In the genomic region with DNA sequence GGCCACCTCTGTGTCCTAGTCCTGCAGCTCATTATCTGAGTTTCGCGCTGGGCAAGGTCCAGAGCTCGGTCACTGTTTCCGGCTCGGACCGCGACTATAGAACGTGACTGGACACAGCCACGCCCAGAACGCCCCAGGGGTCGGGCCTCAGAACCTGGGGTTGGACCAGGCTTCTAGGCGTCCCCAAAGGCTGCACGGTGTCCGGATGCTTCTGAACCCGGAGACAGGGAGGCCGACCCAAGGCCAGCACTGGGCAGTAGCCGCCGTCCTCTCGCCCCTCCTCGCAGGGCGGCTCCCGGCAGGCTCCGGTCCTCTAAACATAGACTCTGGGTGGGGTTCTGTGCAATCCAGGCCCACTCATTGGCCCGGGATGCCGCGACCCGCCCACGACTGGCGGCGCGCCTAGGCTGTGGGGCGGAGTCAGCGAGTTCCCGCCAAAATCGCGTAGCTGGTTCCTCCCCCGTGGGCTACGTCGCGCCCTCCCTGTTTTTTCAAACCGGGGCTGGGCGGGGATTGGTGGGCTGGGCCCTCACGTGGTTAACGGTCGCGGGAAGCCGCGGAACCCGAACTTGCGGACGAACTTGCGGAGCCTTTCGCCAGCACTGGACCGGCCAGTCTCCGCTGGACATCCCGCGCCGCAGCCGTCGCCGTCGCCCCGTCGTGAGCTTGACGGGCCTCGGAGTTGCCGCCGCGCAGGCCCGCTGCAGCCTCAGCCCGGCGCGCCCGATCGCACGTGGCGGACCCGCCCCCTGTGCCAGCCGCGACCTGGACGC, we compare ENCODE assay signal across 8 mouse cellular contexts. TPM values are rescaled to one million over a fixed set of nuclear protein-coding genes. Genes with fewer than 3 reads are reported as not detected.
DNase-seq lines count a peak whose midpoint lies in the region; ATAC-seq lines count a peak whose summit lies in the region.

A gene (plus strand): TSS at position 531 of the 773 bp plus-strand sequence.

- peak within 1 kb of the TSS; percentile 82 for H3K9ac ChIP-seq in embryonic facial prominence, embryonic 14.5 days (ENCODE audit: low read depth, low read length)
- peak within 1 kb of the TSS; percentile 97 for H3K9ac ChIP-seq in kidney, embryonic 14.5 days (ENCODE audit: low read depth, low read length)
- H3K9ac ChIP-seq in limb, embryonic 15.5 days: peak within 1 kb of the TSS; percentile 80

- H3K9me3 ChIP-seq in embryonic facial prominence, embryonic 14.5 days (ENCODE audit: control insufficient read depth, low read length): no peaks in the 10 kb centered on the region
- no peaks in the 10 kb centered on the region for H3K9me3 ChIP-seq in kidney, embryonic 14.5 days (ENCODE audit: control insufficient read depth, low read length)
- no peaks in the 10 kb centered on the region for H3K9me3 ChIP-seq in limb, embryonic 15.5 days

- peaks cover 13% of the 10 kb centered on the region; the same call in 1 of the 2 replicates for H3K4me1 ChIP-seq in embryonic facial prominence, embryonic 14.5 days (ENCODE audit: control insufficient read depth, insufficient read depth, low read length)
- peaks cover 8% of the 10 kb centered on the region for H3K4me1 ChIP-seq in kidney, embryonic 14.5 days (ENCODE audit: control insufficient read depth, insufficient read depth, low read length)
- peaks cover 5% of the 10 kb centered on the region for H3K4me1 ChIP-seq in limb, embryonic 15.5 days

- peaks cover 5% of the 10 kb centered on the region; the same call in 1 of the 2 replicates for H3K36me3 ChIP-seq in embryonic facial prominence, embryonic 14.5 days (ENCODE audit: control insufficient read depth, insufficient read depth, low read length)
- H3K36me3 ChIP-seq in kidney, embryonic 14.5 days (ENCODE audit: control insufficient read depth, insufficient read depth, low read length): peaks cover 7% of the 10 kb centered on the region
- H3K36me3 ChIP-seq in limb, embryonic 15.5 days: no peaks in the 10 kb centered on the region

- peak within 1 kb of the TSS; percentile 93 for H3K27ac ChIP-seq in embryonic facial prominence, embryonic 14.5 days (replicated peaks; ENCODE audit: low read depth, low read length)
- H3K27ac ChIP-seq in kidney, embryonic 14.5 days (ENCODE audit: low read depth, low read length): peak within 1 kb of the TSS; percentile 97
- peak within 1 kb of the TSS; percentile 94 for H3K27ac ChIP-seq in limb, embryonic 15.5 days

- ATAC-seq in embryonic facial prominence, embryonic 14.5 days (ENCODE audit: low read depth): peak; percentile 97
- peak; percentile 99 for ATAC-seq in kidney, embryonic 14.5 days (ENCODE audit: low FRiP score, low TSS enrichment)
- peak; percentile 98 for ATAC-seq in limb, embryonic 15.5 days (ENCODE audit: insufficient number of reproducible peaks, low FRiP score, low TSS enrichment, low read depth)

- peak within 1 kb of the TSS; percentile 95 for H3K4me3 ChIP-seq in embryonic facial prominence, embryonic 14.5 days (ENCODE audit: low read depth, low read length)
- H3K4me3 ChIP-seq in kidney, embryonic 14.5 days (ENCODE audit: low read length): peak within 1 kb of the TSS; percentile 97
- H3K4me3 ChIP-seq in limb, embryonic 15.5 days: peak within 1 kb of the TSS; percentile 95

- DNase-seq in 3T3-L1 (ENCODE audit: low read depth, low spot score): peak; percentile 93
- peak; percentile 98 to 99 for DNase-seq in adrenal gland, postnatal 4 days (ENCODE audit: low spot score in 2 of 2)
- peak; percentile 98 for DNase-seq in embryonic facial prominence, embryonic 14.5 days (ENCODE audit: low spot score)
- peak; percentile 99 to 100 for DNase-seq in heart, adult 9 months (ENCODE audit: low spot score in 2 of 2)
- peak; percentile 97 to 99 for DNase-seq in monocyte, adult 2 months (ENCODE audit: low read depth in 1 of 2, low spot score in 2 of 2)
- peak; percentile 98 for DNase-seq in spleen, postnatal 36 days (ENCODE audit: low spot score in 2 of 2)

- H3K4me2 ChIP-seq in embryonic facial prominence, embryonic 14.5 days (ENCODE audit: low read depth, low read length): peak within 1 kb of the TSS; percentile 86
- peak within 1 kb of the TSS; percentile 79 for H3K4me2 ChIP-seq in kidney, embryonic 14.5 days (replicated peaks; ENCODE audit: low read depth, low read length)
- H3K4me2 ChIP-seq in limb, embryonic 15.5 days: peak within 1 kb of the TSS; percentile 72

- no peaks in the 10 kb centered on the region for H3K27me3 ChIP-seq in embryonic facial prominence, embryonic 14.5 days (replicated peaks; ENCODE audit: control insufficient read depth, insufficient read depth, low read length)
- no peaks in the 10 kb centered on the region for H3K27me3 ChIP-seq in kidney, embryonic 14.5 days (ENCODE audit: control insufficient read depth, insufficient read depth, low read length)
- H3K27me3 ChIP-seq in limb, embryonic 15.5 days: no peaks in the 10 kb centered on the region

- WGBS in embryonic facial prominence, embryonic 14.5 days: under 1% methylated on average over 40 of the region's 81 CpGs
- under 1% methylated on average over 80 of the region's 81 CpGs for WGBS in kidney, embryonic 14.5 days
- WGBS in limb, embryonic 15.5 days: under 1% methylated on average over 81 of the region's 81 CpGs

RNA-seq across cellular contexts. Expression of the gene that starts here (rescaled TPM):
- 10 to 100 TPM; 23.5 to 23.6 TPM for total RNA-seq in adrenal gland, postnatal 4 days (2021)
- 23.6 TPM in 2 replicates for polyA plus RNA-seq in embryonic facial prominence, embryonic 14.5 days (2014; fragmentation: Nextera tagmentation; extraction: Ambion mirVana)
- polyA plus RNA-seq in kidney, embryonic 14.5 days (2014; fragmentation: Nextera tagmentation; extraction: Ambion mirVana): 29.4 and 35.7 TPM in 2 replicates
- 18.7 and 20.5 TPM in 2 replicates for polyA plus RNA-seq in limb, embryonic 15.5 days (2015; fragmentation: Nextera tagmentation; extraction: Ambion mirVana)

Comparison
In these comparisons a context has a peak if more than half of its experiments do, and no peak if none do; other contexts are left out.
1. Peak in every context shown above with its lines: DNase-seq, ATAC-seq, H3K4me3 ChIP-seq and H3K27ac ChIP-seq.